Mouse (Mus musculus) urinary bladder, adult 2 months (tissue): ENCODE measurements around the gene Gins2. TPM values are rescaled to one million over a fixed set of nuclear protein-coding genes. Genes with fewer than 3 reads are reported as not detected.
A peak's percentile ranks its signal among the peaks of the same experiment; 100 is the strongest.

Experiments used
- DNase-seq: peaks from one replicate; pipeline ENCODE4 v3.0.0; 2022; ENCODE audit warnings: low spot score
- polyA plus RNA-seq: library from polyadenylated mRNA; depleted of rRNA; stranded (reverse); fragments of >200 nt; gene quantifications from 2 replicates; pipeline ENCODE4 v1.2.3, GENCODE M21; 2012; rRNA removed

The Gins2 gene
- 4.0 and 6.4 TPM in 2 replicates for polyA plus RNA-seq

DNA sequence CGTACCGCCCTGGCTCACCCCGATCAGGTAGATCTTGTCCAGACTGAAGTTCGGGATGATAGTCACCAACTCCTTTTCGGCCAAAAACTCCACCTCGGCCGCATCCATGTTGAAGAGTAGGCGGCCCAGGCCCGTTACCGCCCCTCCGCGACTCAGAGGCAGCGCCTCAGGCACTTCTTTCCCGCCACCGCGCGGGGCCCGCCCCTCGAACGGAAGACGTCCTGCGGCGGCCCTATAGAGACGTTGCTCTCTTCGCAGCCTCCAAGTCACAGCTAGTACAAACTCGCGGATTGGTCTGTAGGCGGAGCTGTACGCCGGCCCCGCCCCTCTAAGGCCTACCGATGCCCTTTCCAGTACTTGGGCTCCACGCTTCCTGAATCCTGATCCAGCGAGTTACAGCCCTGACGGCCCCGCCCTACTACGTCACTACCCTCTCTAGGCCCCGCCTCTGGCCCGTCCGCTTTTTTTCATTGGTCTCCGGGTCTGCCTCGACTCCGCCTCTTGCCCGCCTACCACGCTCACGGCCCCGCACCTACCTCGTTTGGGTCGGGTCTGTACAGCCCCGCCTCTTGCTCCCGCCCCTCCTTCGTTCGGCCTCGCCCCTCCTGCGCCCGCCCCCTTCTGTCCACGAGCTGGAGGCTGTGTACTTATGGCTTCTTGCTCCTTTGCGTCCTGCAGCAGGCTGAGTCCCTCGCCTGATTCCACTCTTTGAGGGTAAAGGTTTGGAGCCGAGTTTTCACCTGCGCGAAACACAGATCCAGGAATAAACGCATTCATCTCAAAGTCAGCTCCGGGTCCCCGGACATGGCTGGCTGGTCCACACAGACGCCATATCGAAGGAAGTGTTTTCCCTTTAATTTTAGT, at the start of gene Gins2:
Gene Gins2, minus strand, starts transcription at position 397 of the 864 bp plus-strand sequence.
- peak; percentile 87 for DNase-seq

DNA sequence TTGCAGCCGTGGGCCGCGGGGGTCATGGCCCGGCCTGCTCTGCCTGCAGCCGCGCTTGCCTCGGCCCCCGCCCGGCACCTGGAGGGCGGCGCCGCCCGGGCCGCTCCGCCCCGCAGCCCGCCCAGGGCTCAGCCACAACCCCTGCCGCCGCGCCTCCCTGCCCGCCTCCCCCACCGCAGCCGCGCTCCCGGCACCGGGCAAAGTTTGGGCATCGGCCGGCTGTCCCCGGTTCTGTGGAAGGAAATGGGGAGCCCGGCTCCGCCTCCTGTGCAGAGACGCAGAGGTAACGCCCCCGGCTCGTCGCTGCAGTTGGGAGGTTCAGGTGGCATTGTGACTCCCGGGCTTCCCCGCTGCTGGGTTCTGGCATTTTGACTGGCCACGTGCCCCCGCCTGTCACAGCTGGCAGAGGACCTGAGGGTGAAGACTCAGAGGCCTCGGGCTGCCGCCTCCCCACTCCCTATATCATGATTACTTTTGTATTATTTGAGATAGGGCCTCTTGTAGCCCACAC, 45.3 kb upstream of the Gins2 start:
- DNase-seq: peak; percentile 66

DNA sequence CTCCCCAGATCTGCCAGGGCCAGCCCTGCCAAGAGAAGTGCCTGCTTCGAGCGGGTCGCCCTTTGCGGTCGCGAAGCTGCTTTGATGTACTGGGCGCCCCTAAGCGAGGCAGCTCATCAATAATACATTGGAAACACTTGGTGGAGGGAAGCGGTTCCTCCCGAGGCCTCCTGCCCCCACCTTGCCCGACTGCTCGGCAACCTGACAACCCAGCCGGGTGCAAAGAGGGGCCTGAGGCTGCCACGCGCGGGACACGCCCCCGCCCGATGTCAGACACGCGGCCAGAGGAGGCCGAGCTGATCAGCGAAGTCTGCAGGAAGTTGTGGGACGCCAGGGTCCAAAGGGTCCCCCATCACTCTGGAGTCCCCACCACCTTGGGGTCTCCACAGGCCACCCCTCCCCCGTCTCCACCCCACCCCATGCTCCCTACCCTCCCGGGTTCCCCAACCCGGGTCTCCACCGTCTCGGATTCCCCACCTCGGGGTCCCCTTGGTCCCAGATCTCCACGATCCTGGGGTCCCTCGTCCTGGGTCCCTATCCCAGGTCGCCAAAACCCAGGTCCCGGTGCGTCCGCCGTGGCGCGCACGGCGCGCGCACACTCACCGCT, 44.7 kb upstream of the Gins2 start:
- DNase-seq: no peak

DNA sequence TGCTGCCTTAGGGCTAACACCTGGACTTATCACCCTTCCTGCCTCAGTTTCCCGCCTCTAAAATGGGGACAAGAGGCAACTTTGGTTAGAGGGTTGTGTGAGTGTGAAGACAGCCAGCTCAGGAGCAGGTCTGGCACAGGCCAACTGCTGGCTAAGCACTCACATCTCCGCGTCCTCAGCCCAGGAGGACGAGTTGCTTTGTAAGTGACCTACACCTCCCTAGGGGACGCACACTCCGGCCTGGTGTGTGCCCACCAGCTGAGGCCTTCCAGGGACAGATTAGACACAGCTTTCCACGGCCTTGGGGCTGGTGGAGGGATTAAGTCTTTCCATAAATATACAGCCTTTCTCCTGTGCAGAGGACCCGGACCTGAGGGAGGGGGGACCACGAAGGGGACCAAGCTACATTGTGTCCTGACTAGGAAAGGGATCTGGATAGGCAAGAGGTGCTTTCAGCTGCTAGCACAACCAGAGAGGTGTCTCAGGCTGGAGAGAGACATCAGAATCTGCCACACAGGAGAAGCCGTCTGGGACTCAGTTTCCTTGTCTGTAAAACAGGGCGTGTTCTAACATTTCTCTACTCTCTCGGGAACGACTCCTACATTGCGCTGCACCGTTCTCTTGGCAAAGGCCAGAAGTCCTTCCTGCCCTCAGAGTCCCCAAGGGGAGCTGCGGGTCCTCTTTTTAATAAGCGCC, 44.0 kb upstream of the Gins2 start:
- DNase-seq: no peak

DNA sequence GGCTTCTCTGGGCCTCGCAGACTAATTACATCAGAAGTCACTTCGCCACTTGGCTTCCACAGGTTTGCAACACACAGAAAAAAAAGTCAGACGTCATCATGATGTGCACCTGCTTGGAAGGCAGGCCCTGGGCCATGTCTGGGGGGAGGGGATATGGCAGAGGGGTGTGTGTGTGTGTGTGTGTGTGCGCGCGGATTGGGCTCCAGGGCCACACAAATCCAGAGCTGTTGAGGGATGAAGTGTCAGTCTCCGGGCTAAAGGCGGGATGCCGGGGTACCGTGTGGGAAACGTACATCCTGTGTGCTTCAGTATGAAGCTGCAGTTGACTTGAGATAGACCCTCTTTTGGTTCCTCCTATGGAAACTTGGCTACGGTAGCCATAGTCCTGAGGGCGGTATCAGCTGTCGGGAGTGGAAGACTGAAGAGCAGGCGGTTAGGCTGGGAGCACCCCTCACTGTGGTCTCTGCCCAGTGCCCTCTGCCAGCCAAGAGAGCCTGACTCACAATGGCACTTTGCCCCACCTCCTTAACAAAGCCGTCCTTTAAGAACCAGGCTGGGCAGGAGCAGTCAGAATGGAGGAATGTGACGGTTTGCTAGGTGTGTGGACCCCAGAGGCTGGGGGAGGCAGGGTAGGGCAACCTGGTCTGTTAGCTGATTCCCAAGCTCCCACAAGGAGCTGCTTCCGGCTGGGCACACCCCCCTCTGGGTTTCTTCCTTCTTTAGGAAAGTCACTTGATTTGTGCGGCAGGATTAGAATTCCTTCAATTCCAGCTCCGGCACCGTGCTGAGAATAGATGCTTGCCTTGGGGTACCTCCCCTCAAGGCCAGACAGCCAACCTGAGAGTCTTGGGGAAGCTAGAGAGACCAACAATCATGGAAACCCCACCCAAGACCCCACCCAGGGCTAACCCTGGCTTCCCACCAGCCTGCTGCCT, 42.6 kb upstream of the Gins2 start:
- DNase-seq: no peak

DNA sequence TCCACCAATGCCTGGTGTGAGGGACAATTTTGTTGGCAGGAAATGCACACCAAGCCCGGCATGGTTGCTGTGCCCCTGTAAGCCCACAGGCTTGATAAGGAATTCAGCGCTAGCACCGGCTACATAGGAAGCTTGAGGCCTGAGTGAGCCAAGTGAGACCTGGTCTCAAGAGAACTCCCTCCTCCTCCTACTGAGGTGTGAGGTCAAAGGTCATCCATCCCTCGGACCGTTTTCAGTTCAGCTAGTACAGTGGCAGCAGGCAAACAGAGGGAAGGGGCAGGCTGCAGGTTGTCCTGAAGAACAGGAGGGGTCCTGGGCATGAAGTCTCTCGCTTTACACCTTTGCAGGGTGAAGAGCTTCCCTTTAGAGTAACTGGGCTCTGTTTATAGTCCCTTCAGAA, 41.7 kb upstream of the Gins2 start:
- DNase-seq: no peak

DNA sequence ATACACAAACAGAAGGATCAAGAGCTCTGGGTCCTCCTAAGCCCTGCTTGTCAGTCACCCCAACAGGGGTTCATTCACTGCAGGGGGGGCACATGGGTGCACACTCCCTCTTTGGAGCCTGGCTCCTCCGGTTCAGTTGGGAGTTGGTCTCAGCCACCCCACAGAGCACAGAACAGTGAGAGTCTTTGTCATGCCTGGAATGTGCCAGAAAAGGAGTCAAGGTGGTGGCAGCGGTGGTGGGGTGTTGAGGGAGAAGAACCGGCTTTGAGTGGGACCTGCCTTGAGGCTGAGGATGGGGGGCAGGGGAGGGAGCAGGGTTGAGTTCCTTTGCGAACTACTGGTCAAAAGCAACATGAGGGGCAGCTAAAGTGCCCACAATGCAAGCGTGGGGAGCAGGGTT, 40.9 kb upstream of the Gins2 start:
- no peak for DNase-seq

DNA sequence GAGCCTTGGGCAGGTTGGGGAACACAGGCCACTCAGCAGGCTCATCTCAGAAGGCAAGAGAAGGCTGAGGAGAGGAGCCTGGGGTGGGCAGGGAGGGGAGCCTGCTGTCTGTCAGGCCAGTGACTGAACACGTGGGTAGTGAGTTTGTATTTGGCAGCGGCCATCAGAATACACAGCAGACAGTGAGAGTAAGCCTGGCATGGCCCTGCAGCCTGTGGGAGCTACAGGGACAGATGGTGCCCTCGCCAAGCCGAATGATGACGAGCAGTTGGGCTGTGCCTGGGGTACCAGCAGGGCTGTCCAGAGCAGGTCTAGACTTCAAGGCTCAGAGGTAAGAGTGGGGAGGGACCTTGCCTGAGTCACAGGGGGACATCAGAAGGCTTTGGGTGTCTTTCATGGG, 38.2 kb upstream of the Gins2 start:
- DNase-seq: no peak

DNA sequence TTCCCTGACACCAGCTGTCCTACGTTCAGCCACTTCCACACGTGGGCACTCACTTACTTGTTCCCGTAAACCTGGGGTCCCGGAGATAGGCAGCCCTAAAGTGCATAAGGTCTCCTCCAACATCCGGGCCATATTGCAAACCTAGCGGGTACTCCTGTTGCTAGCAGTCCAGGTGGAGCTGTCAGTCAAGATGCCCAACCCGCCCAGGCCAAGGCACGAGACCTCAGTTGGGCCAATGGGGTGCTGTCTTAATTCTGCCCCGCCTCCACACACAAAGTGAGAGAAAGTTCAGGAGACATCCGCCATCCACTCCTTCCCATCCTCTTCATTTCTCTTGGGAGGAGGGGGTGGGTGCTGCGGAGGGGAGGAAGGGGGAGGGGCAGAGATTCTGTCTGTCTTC, 37.4 kb upstream of the Gins2 start:
- no peak for DNase-seq

DNA sequence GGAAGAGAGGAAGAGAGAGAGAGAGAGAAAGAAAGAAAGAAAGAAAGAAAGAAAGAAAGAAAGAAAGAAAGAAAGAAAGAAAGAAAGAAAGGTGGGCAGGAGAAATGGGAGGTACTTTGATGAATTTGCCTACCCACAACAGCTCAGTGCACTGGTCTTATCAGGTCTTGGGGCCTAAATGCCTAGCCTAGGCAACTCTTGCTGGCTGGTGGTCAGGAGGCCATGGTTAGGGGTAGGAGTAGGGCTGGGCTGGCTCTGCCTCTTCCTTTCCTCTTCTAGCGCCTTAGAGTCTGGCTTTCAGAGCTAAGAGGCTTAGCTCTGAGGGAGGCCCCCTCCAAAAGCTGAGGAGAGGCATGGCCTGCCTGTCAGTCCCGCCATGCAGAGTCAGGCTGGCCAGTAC, 34.5 kb upstream of the Gins2 start:
- DNase-seq: no peak

DNA sequence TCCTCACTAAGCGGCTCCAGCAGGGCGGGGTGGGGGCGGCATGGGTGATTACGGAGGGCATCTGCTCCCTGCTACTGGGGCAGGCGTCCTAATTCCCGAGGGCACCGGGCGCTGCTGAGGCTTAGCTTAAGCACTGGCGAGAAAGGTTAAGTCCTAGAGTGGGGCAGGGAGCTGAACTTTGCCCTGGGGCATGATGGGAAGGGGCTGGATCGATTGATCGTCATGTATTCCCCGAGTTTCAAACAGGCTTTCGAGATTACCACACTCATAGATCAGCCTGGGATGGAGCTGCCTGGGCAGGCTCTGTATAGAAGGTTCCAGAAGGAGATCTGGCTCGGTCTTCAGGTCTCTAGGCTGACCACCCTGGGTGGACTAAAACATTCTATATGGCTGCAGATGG, 33.1 kb upstream of the Gins2 start:
- no peak for DNase-seq

DNA sequence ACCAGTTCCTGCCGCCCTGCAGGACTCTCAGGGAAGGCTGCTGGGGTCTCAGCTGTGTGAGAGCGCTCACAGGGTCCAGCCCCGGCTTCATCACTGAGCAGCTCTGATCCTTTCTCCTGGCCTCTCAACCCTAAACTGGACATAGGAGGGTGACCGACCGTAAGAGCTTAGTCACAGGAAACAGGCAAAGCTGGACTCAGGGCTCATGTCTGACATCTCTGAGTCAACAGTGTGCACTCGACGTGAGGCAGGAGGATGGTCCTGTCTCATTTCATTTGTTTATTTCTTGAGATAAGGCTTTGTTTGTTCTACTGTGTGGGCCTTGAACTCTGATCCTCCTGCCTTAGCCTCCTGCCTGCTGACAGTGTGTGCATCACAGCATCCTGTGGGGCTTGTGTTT, 31.3 kb upstream of the Gins2 start:
- no peak for DNase-seq

DNA sequence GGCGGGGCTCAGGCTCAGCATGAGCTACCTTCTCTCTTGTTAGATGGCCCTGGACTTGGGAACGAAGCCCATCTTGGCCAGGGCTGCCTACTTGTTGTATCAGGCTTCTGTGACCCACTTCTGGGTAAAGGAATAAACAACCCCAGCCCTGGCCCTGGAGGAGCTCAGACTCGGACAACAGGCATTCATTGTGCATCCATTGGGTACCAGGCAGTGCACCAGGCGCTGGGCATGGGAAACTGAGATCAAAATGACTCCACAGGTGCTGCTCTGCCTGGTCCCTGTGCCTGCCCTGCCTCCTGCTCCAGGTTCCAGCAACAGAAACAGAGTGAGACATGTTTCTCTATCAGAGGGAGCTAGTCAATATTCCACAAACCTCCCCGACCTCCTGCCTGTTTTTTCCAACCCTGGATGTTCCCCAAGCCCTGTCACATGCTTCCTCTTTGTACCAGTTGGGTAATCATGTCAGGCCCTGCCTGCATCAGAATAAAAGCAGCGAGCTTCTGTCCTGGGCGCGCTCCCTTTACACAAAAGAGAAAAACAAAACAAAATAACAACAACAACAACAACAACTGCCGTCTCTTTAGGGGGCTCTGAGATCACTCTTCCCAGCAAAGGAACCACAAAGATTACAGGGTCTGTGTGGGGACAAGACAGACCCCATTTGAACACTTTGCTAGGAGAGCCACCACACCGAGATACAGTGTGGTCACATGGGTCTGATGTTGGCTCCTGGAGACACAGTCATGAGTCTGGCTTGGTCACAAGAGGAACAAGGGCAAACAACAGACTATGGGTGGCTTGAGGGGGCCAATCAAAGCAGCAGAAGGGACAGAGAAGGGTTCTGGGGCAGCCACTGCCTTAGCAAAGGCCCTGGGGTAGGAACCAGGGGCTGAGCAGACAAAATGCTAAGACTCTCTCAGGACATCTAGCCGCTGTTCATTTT, 30.4 kb upstream of the Gins2 start:
- no peak for DNase-seq

DNA sequence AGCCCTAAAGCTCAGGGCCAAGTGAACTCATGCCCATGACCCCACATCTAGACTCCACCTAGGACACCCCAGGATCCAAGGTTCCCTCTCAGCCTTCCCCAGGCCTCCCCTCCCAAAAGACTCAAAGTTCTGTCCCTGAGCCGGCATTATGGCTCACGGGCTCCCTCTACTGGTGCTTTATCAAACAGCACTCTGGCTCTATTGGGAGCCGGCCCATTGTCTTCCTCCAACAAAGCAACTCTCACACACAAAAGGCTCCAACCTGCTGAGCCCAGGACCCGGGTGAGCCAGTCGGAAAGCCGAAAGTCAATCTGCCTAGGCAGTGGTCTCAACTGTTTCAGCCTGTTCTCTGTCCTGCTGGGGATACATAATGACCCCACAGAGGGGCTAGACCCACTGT, 29.0 kb upstream of the Gins2 start:
- peak; percentile 52 for DNase-seq

DNA sequence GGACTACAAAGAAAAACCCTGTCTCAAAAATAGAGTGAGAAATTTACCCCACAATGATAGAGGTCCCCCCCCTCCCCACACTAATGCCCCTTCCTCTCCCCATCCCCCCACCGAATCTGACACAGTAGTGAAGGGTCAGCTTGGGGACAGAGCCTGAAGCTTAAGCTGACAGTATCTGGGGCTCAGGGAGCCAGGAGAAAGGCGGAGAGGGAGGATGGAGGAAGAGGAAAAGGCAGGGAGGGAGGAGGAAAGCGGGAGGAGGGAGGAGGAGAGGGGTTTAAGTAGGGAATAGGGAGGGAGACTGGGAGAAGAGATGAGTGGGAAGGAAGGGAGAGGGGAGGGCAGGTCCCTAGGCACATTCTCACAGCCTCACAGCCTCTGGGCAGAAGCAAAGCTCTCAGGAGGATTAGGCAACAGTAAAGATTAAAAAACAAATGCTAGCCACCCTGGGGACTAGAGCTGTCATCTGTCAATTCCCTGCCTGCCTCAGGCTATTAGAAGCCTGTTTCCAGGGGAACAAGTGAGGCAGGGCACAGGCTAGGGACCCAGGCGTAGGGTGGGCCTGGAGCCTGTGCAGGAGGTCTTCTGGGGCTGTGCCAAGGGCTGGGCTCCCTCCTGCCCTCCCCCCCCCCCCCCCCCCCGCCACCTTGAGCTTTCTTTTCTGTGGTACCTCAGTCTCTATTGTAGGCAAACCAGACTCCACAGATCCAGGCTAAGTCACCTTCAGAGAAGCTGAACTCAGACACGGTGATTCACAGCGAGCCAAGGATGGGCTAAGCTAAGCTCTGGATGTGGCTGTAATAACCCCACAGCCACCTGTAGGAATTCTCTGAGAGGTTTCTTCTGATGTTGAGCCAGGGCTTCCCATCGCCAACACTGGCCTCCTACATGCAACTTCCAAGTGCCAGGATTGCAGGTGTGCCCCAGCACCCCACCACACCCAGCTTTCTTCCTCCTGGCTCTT, 27.8 kb upstream of the Gins2 start:
- DNase-seq: no peak

DNA sequence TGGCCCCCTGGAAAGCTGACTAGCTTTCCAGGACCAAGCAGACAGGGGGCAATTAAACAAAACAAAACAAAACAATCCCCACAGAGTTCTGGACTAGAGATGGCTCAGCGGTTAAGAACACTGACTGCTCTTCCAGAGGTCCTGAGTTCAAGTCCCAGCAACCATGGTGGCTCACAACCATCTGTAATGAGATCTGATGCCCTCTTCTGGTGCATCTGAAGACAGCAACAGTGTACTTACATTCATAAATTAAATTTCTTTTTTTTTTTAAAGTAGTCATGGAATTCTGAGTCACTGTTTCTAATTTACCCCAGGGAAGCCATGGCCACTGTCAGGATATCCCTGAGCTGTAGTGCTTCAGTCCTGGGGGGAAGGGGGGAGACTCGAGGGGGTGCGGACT, 25.4 kb upstream of the Gins2 start:
- DNase-seq: no peak

DNA sequence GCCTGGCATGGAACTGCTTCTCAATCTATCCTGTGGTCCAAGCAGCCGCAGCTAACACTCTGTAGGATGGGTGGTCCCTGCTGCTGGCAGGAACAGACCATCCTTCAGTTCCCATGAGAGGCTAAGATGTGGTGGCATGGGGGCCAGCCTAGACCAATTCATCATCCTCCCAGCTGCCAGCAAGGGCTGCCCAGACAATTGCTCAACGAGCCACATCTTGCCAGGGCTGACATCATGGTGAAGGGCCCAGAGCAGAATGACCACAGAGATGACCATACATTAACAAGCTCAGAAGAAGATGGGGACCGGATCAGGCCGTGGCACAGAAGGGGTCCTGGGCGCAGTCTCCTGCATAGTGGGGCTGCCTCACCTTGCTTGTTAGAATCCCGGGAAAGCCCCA, 21.7 kb upstream of the Gins2 start:
- DNase-seq: no peak

DNA sequence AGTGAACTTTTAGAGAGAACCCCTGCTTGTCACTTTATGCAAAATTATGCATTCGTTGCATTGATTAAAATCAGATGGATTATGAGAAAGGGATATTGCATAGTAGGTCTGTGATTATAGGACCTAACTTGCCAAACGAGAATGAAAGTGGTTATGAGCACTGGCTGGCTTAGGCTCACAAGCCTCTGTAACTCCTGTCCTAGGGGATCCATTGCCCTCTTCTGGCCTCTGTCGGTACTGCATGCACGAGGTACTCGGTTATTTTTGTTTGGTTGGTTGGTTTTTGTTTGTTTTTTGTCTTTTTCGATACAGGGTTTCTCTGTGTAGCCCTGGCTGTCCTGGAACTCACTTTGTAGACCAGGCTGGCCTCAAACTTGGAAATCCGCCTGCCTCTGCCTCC, 18.8 kb upstream of the Gins2 start:
- DNase-seq: peak; percentile 51

DNA sequence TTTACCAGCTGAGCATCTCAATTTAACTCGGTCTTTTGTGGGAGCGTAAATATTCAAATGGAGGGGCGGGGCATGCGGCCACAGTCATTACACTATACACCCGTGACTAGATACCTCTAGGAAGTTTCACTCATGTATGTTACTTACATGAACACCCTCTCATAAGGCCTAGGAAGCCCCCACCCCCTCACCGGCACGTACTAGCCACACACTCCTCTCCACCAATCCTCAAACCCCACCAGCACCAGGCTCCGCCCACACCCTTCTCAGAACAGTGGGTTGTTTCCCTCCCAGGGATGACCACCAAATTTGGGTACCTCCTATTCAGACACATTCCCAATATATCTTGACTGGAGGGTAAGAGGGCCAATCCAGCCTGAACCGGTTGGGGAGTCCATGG, 18.4 kb upstream of the Gins2 start:
- DNase-seq: no peak
